Mouse (Mus musculus): ENCODE measurements around the gene Hcls1. TPM values are rescaled to one million over a fixed set of nuclear protein-coding genes. Genes with fewer than 3 reads are reported as not detected.

Gene Hcls1
- 334 to 359 TPM (median 340 TPM) in 4 replicates for total RNA-seq (2023)

GRCm38 (mm10) chr16:36934841-36935620 lies at the start of gene Hcls1:
TSS of gene Hcls1 (plus strand) at chr16:36934983.

GRCm38 (mm10) chr16:36989999-36990625 lies 55.3 kb downstream of the Hcls1 start, which contains the start of gene Fbxo40:
TSS of gene Fbxo40 (minus strand) at chr16:36990467.

GRCm38 (mm10) chr16:37011061-37011921 lies 76.5 kb downstream of the Hcls1 start, which contains the start of gene Polq:
TSS of gene Polq (plus strand) at chr16:37011786.

Other genes with a start within 250 kb of the Hcls1 start
- 20.1 to 24.4 TPM (median 22.1 TPM) in 4 replicates for gene Ildr1, start 241.0 kb upstream of the Hcls1 start, total RNA-seq (2023)
- 16.8 to 100 TPM (median 29.4 TPM) in 4 replicates for gene Slc15a2, start 150.0 kb upstream of the Hcls1 start, total RNA-seq (2023)
- gene Iqcb1, start 106.6 kb upstream of the Hcls1 start, total RNA-seq (2023) = 84.7 to 126 TPM (median 104 TPM) in 4 replicates
- 8.1 to 12.0 TPM (median 10.4 TPM) in 4 replicates for gene Eaf2, start 60.0 kb upstream of the Hcls1 start, total RNA-seq (2023)
- 34.5 to 47.8 TPM (median 38.9 TPM) in 4 replicates for gene Golgb1, start 59.8 kb upstream of the Hcls1 start, total RNA-seq (2023)
- 0.18 to 2.3 TPM (median 0.69 TPM) in 4 replicates for gene Fbxo40, start 55.5 kb downstream of the Hcls1 start, total RNA-seq (2023)
- 5.2 to 8.0 TPM (median 5.8 TPM) in 4 replicates for gene Polq, start 76.8 kb downstream of the Hcls1 start, total RNA-seq (2023)

Measured in B cell, adult 62 days (primary cell).